Mouse (Mus musculus): Measurements from ENCODE around the gene Bckdha.

- TF ChIP-seq CTCF (conservative IDR thresholded peaks at IDR 0.05; ENCODE audit: low read length), result no peak
- TF ChIP-seq POU5F1 (IDR thresholded peaks at IDR 0.05; ENCODE audit: borderline replicate concordance, low read length), result no peak
- TF ChIP-seq NANOG (IDR thresholded peaks at IDR 0.05; ENCODE audit: borderline replicate concordance, low read length), result no peak
Measured at GRCm38 (mm10) chr7:25591226-25591625, 67.6 kb downstream of the Bckdha start.

Data from E14TG2a.4 (cell line).